Mouse (Mus musculus) limb, embryonic 14.5 days (tissue): ENCODE results near the gene Ovca2. TPM values are rescaled to one million over a fixed set of nuclear protein-coding genes. Genes with fewer than 3 reads are reported as not detected.

Experiments used
- ATAC-seq: fragments of 200-750 bp; cut with Nextera tagmentation; 2 replicates; pipeline ENCODE4 v1.8.0; 2017; ENCODE audit warnings: low read depth, moderate number of reproducible peaks, moderate TSS enrichment; ENCODE audit not compliant: low FRiP score
- DNase-seq: peaks from one replicate; pipeline ENCODE4 v3.0.0-alpha.2; 2015; ENCODE audit warnings: low spot score
- H3K27ac ChIP-seq: fragments of 300-500 bp; sonication (generic); replicated peaks from 2 replicates; pipeline ENCODE4 v1.5.1; 2014; ENCODE audit warnings: low read depth, mild to moderate bottlenecking, low read length, moderate library complexity, mixed read lengths
- H3K27me3 ChIP-seq: fragments of 300-500 bp; sonication (generic); 2 replicates; pipeline ENCODE4 v1.6.1; 2014; ENCODE audit warnings: low read length, mixed read lengths; ENCODE audit not compliant: control insufficient read depth, insufficient read depth
- H3K36me3 ChIP-seq: fragments of 300-500 bp; sonication (generic); 2 replicates; pipeline ENCODE4 v1.6.1; 2014; ENCODE audit warnings: mild to moderate bottlenecking, low read length, moderate library complexity, mixed read lengths; ENCODE audit not compliant: control insufficient read depth, insufficient read depth
- H3K4me1 ChIP-seq: fragments of 300-500 bp; sonication (generic); 2 replicates; pipeline ENCODE4 v1.6.1; 2014; ENCODE audit warnings: antibody characterized with exemption, low read length, mixed read lengths; ENCODE audit not compliant: control insufficient read depth, insufficient read depth
- H3K4me2 ChIP-seq: fragments of 300-500 bp; sonication (generic); replicated peaks from 2 replicates; pipeline ENCODE4 v1.6.1; 2014; ENCODE audit warnings: low read depth, mild to moderate bottlenecking, low read length, moderate library complexity; ENCODE audit not compliant: severe bottlenecking
- H3K4me3 ChIP-seq: fragments of 300-500 bp; sonication (generic); replicated peaks from 2 replicates; pipeline ENCODE4 v1.5.1; 2014; ENCODE audit warnings: low read length
- H3K9ac ChIP-seq: fragments of 300-500 bp; sonication (generic); 2 replicates; pipeline ENCODE4 v1.6.1; 2014; ENCODE audit warnings: mild to moderate bottlenecking, low read depth, low read length, moderate library complexity; ENCODE audit not compliant: severe bottlenecking
- H3K9me3 ChIP-seq: fragments of 300-500 bp; sonication (generic); 2 replicates; pipeline ENCODE4 v1.6.1; 2016; ENCODE audit warnings: low read length; ENCODE audit not compliant: control insufficient read depth
- POLR2A ChIP-seq: fragments of 200-500 bp; IDR thresholded peaks from 2 replicates; pipeline ENCODE4 v1.8.0; 2012; ENCODE audit warnings: inconsistent platforms, mild to moderate bottlenecking, moderate library complexity, borderline replicate concordance; ENCODE audit not compliant: insufficient read depth, insufficient read length; ENCODE audit errors: extremely low read depth
- WGBS: fragments of 180-500 bp; shearing (Covaris S2); extraction: QIAGEN DNeasy Blood & Tissue Kit; methylation state at CpG from one replicate; pipeline ENCODE4 v1.1.7; 2014; 5-methylcytosine and 5-hydroxymethylcytosine counted together
- polyA plus RNA-seq, 2 experiments: library from polyadenylated mRNA; depleted of rRNA in 1 of 2; stranded (reverse) in 1 of 2; unstranded in 1 of 2; fragments of >200 nt; fragmentation: Nextera tagmentation in 1 of 2; extraction: Ambion mirVana in 1 of 2; gene quantifications; 2 replicates each; pipeline versions ENCODE4 v1.2.1 to v1.2.3; 2012 to 2014

The Ovca2 gene
- polyA plus RNA-seq, 2 experiments = 22.5 to 30.3 TPM

- peak overlapping the region; percentile 65 for H3K4me2 ChIP-seq
- no peak overlapping the region for H3K27ac ChIP-seq
- no peak for ATAC-seq
These were observed 35.7 kb upstream of the Ovca2 start for GRCm38 (mm10) chr11:75214081-75214950.

GRCm38 (mm10) chr11:75213372-75214080 lies 34.9 kb upstream of the Ovca2 start:
- Histone ChIP-seq H3K27me3 (no peaks in the 10 kb centered on the region), H3K9me3 (no peaks in the 10 kb centered on the region), H3K4me2 (peak overlapping the region; percentile 65), H3K4me3 (peak overlapping the region; percentile 29), H3K4me1 (peaks cover 19% of the 10 kb centered on the region), H3K36me3 (no peaks in the 10 kb centered on the region), H3K27ac (no peak overlapping the region), H3K9ac (peak overlapping the region; percentile 54)
- ATAC-seq = no peak
- WGBS = 3% methylated on average over 29 of the region's 35 CpGs
- no peak for TF ChIP-seq POLR2A
- DNase-seq = no peak

More at GRCm38 (mm10) chr11:75214081-75214950, 35.7 kb upstream of the Ovca2 start:
- no peak for DNase-seq
- Histone ChIP-seq H3K27me3 (no peaks in the 10 kb centered on the region), H3K4me3 (peak overlapping the region; percentile 29), H3K4me1 (peaks cover 19% of the 10 kb centered on the region), H3K9ac (peak overlapping the region; percentile 54), H3K9me3 (no peaks in the 10 kb centered on the region), H3K36me3 (no peaks in the 10 kb centered on the region)
- 18% methylated on average over 13 of the region's 13 CpGs for WGBS
- no peak for TF ChIP-seq POLR2A

GRCm38 (mm10) chr11:75212876-75213275 lies 34.2 kb upstream of the Ovca2 start:
- TF ChIP-seq POLR2A = no peak
- no peak overlapping the region for H3K4me3 ChIP-seq
- no peaks in the 10 kb centered on the region for H3K9me3 ChIP-seq
- WGBS = 59% methylated on average over 3 of the region's 3 CpGs
- no peak overlapping the region for H3K4me2 ChIP-seq
- no peak for ATAC-seq
- no peaks in the 10 kb centered on the region for H3K27me3 ChIP-seq
- no peak overlapping the region for H3K27ac ChIP-seq
- H3K36me3 ChIP-seq = no peaks in the 10 kb centered on the region
- H3K9ac ChIP-seq = no peak overlapping the region
- DNase-seq = no peak
- peaks cover 19% of the 10 kb centered on the region for H3K4me1 ChIP-seq

- ATAC-seq (no peak; the same call in 1 of the 2 replicates), DNase-seq (peak; percentile 13)
- no peaks in the 10 kb centered on the region for H3K36me3 ChIP-seq
- H3K4me3 ChIP-seq = no peak overlapping the region
- H3K4me1 ChIP-seq = peaks cover 19% of the 10 kb centered on the region
- WGBS = 55% methylated on average over 8 of the region's 8 CpGs
- H3K4me2 ChIP-seq = no peak overlapping the region
- H3K9ac ChIP-seq = no peak overlapping the region
- no peak overlapping the region for H3K27ac ChIP-seq
- no peaks in the 10 kb centered on the region for H3K27me3 ChIP-seq
- TF ChIP-seq POLR2A = no peak
- H3K9me3 ChIP-seq = no peaks in the 10 kb centered on the region
These were observed 33.5 kb upstream of the Ovca2 start for GRCm38 (mm10) chr11:75212031-75212667.

- H3K4me1 ChIP-seq = peaks cover 19% of the 10 kb centered on the region
- no peak for ATAC-seq
These were observed 32.1 kb upstream of the Ovca2 start for GRCm38 (mm10) chr11:75210755-75211154.

More at GRCm38 (mm10) chr11:75210755-75211154, 32.1 kb upstream of the Ovca2 start:
- WGBS = 42% methylated on average over 6 of the region's 6 CpGs
- no peaks in the 10 kb centered on the region for H3K27me3 ChIP-seq
- no peaks in the 10 kb centered on the region for H3K9me3 ChIP-seq
- H3K9ac ChIP-seq = no peak overlapping the region
- H3K4me3 ChIP-seq = no peak overlapping the region
- no peak for DNase-seq
- no peak for TF ChIP-seq POLR2A
- H3K4me2 ChIP-seq = no peak overlapping the region
- no peaks in the 10 kb centered on the region for H3K36me3 ChIP-seq
- no peak overlapping the region for H3K27ac ChIP-seq
